Mouse (Mus musculus) layer of hippocampus, adult 11-12 months (tissue): ENCODE data around the gene Stard13.

Source experiments
- DNase-seq: peaks from one replicate; pipeline ENCODE4 v3.0.0; 2022; ENCODE audit warnings: low spot score

Stard13 gene

DNA sequence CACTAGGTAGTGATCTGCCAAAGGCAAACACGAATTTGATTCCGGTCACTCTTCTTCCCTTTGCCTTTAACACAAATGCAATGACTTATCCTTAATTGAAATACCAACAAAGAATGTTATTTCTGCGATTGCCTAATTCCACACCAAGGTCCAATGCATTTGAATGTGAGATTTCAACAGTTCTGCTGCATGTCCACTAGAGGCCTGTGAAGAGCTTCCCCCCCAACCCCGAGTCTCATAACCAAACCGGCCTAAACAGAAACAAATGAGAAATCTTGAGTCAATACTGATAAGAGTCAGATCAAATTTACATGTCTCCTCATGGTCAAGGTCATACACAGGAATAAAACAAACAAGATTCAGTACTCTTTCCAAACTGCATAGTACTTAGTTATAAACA, 91.4 kb downstream of the Stard13 start:
- DNase-seq = peak; percentile 24

DNA sequence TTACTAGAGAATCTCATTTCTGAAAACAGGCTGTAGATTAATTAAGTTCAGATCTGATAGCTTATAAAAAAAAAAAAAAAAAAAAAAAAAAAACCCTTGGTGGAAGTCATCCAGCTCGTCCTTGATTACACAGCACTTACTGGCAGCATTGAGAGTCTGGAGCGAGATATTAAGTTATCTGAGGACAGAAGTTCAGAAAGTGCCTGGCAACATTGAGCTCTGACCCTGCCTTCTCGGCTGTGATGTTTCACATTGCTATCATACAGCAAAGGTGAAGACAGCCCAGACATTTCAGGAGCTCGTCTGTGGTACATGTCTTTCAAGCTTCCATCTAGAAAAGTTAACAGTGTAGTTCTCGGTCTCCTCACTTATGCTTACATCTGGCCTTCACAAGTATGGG, 95.7 kb downstream of the Stard13 start:
- no peak for DNase-seq

DNA sequence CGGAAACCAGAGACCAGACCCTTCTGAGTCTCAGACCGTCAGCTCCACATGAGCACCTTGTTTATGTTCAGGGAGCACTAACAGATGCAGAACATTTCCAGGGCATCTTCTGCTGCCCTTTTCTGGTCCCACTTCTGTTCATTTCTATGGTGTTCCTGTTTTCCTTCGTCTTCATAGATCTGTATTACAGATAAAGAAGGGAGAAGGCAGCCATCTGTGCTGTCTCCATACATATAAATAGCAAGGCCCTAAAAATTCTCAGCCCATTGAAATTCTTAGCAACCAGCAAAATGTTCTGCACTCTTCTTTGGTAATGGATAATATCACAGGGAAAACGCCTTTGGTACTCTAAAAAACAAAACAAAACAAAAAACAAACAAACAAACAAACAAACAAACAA, 96.3 kb downstream of the Stard13 start:
- no peak for DNase-seq

DNA sequence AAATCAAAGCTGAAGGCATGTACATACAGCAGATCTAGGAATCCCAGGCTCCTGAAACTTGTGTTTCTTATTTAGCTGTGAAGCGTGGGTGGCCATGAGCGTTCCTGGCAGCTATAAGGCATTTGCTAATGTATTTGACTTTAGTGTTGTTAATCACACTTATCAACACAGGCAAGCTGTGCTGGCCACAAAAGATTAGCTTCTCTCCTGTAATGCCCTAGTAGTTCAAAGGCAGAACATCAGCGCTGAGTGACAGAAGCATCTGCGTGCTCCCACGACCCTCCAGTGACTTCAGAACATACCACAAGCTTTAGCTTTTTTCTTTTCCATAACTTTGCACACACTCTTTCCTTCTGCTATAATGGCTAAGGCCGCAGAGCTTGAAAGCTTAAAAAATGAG, 97.7 kb downstream of the Stard13 start:
- DNase-seq = no peak

DNA sequence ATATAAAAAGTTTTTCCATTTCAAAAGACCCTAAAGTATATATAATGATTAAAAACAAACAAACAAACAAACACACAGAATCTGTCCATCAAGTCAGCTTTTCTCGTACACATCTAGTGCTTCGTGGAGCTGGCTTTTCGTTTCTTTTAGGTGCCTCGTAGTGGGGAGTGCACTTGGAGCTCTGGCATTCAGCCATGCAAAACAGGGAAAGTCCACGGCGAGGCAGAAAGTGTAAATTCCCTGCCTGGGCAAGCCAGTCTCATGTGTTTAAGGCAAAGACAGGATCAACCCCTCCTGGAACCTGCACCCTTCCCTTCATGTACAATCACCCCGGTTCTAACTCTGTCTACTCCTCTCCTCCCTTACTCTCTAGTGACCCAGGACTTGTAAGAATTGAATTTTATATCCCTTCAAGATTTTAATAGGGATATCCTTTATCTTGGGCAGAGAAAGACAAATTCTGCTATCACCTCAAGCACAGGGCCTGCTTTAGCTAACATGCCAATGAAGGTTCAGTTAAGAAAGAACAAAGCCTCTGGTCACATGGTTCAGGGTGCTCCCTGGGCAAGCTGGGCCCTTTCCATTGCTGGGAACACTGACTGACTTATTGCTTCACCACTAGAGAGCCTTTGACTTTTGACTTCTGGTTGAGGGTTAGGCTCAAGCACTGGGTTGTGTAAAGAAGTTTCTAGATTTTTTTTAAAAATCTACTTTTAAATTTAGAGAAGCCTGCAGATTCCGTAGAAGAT, 98.4 kb downstream of the Stard13 start:
- DNase-seq = no peak

DNA sequence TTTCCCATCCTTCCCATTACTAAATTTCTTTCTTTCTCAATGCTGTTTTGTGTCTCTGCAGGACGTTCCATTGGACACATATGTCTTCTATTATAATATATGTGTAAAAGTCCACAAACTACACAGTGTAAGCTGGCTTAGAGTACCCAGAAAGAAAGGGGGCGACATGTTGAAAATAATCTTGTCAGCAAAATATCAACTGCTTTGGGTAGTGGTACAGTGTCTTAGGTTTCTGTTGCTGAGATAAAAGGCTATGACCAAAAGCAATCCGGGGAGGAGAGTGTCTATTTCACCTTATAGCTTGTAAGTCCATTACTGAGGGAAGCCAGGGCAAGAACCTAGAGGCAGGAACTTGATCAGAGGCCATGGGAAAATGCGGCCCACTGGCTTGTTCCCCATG, 99.4 kb downstream of the Stard13 start:
- DNase-seq = no peak

DNA sequence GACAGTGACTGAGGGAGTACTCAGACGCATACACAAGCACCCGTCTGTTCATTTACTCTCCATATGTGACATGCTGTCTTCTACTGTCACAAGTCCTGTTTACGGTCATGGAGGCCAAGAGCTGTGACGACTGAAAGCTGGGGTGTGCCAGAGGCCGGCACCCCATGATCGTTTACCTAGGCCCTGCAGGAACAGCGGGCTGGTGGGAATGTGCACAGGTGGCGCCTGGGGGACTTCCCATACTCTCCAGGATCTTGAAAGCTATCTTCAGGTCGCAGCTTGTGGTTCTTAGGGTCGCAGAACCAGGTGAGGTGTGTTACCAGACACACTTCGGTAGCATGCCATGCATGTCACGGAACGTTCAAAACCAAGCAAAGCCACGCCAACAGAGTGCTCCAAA, 99.9 kb downstream of the Stard13 start:
- DNase-seq = no peak

DNA sequence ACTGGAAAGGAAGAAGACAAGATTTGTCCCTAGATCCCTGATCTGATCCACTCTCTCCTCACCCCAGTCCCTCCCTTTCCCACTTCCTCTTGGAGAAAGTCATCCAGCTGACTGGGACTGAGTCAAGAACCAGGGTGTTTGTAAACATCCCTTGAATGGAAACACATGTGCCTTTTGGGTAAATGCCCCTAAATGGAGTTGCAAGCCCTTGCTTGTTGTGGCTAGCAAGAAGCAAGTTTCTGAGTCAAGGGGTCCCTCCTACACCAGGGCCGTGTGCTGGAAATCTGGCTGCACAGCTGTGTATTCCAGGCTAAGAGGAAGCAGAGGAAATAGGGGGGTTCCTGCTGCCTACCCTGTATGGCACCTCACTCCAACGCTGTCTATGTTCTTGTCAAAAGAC, 103.9 kb downstream of the Stard13 start:
- DNase-seq = no peak

DNA sequence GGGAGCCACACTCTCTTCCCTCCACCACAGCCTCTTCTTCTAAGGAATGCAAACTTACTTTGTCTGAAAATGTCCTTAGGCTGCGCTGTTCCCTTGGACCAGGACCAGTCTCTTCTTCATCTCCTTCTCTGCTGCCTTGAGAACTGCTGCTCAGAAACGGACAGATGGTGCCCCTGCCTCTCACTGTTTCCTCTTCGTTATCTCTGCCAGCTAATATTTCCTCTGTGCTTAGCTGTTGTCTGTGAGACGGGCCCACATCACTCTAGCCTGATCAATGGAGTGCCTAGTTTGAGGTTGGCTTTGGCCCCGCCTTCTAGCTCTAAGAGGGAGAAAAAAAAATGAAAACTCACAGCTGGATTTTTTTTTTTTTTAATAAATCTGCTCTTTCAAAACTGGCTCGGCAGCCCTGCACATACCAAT, 106.3 kb downstream of the Stard13 start:
- DNase-seq = no peak

DNA sequence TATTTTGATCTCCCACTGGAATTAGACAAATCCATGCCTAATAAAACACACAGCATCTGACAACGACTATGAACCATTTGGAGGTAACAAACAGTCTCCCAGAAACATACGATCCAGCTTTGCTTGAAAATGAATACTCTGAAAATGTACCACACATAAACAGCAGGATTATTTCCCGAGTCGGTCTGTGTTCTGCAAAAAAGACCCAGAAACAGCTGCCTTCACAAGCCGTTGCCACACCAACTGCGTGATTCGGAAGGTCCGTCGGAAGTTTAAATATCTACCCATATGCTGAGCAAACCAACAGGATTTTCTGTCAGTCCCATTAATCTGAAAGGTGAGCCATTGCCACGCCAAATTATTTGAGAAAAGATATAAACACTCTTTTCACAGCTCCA, 107.0 kb downstream of the Stard13 start:
- DNase-seq = no peak

DNA sequence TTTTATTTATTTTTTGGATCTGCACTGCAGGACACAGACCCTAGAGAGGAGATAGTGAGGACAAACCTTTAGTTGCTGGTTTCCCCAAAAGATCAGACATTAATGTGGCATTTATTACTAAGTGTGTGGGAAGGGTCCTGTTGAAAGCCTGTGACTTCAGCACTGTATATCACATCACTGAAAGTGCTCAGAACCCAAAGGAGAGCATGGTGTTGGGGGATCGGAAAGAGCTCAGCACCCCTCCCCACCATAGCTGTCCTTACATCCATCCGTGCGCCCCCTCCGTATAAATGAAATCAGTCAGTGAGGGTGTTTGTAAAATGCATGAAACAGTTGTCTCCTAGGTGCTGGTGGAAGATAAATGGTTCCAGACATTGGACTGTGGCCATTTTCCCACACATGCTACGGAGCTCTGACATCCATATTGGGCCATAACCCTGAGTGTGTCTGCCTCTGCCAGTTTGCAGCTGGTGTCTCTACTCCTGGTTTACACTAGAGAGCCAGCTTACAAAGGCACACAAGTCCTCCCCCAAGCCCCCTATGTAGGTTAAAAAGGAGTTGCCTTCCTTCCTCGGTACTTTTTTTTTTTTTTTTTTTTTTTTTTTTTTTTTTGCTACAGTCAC, 107.5 kb downstream of the Stard13 start:
- DNase-seq = no peak

DNA sequence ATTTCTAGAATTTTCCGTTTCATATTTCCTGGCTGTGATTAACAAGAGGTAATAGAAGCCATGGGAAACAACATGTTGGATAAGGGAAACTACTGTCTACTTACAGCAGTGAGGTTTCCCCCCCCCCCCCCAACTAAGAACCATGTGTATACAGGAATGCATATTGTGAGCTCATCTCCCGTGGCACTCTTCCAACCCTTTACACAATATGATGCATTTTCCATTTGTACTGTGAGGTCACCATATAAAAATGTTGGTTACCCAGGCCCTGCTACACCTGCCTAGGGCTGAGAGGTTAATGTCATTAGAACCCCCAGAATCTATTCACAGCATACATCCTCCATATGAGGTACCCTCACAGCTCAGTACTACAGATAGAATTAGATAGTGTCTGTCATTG, 115.8 kb downstream of the Stard13 start:
- DNase-seq = no peak

DNA sequence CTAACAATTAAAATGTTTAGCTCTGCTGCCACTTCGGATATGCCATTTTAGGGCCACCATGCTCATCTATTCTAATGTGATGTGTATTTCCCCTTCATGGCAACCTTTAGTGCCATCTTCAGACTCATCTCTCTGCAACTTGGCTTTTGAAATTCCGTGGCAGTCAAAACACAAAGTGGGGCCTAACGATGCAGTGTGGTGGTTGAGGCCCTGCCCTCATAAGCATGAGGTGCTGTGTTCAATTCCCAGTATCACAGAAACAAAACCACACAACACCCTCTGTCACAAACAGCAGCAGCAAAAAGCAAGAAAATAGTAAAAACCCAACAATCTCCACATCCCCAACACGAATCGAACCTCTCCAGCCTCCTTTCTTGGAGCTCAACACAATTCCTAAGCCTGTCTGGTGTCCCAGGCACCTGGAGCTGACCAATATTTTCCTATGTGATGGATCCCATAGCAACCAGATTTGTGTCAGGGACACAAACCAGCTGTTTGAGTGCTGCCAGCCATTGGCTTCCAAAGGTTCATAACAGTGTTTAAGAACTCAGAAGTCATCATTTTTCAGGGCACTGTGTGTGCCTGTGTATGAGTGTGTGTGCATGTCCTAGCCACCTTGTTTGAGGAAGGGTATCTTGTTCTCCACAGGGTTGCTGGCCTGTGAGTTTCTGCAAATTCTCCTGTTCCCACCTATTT, 117.3 kb downstream of the Stard13 start:
- no peak for DNase-seq

DNA sequence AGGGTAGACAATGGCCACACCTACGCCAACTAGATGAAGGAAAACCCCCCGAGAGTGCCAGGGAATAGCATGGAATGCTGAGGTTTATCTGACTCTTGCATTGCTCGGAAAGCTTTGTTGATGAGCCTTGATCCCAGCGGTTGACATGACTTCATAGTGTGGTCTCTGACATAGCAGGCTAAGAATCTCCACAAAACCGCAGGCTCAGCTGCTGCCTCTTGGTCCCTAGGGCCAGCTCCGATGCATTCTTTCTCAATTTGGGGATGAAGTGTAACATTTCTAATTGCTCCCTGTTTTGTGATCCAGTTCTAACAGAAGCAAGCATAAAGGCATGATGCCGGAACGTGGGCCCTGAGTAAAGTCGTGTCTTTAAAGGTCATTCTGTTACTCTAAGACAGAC, 120.9 kb downstream of the Stard13 start:
- no peak for DNase-seq

DNA sequence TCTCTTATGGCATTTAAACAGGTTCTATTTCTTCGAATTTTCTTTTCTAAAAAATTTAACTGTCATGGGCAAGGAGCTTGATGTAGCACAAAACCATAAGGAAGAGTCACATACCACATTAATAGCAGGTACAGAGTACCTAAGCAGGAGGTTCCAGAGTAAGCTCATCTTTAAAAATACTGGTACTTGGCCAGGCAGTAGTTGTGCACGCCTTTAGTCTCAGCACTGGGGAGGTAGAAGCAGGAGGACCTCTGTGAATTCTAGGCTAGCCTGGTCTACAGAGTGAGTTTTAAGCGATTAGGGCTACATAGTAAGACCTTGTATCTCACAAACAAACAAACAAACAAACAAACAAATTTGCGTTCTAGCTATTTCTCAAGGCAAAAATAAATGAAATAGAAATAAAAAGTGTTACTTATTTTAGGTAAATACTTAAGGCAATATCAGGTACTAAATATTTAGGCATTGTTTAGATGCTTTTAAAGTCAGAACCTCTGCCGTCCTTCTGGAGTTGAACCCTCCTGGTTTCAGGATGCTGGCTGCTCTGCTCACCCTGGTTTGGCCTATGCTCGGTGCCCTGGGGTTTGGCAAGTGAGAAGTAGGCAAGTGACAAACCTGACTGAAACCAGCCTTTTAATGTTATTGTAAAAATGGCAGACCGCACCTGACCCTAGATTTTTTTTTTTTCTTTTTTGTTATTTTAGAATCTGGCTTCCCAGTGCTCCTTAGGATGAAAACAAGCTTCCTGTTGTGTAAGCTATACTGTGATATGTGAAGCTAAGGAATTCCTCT, 122.4 kb downstream of the Stard13 start:
- no peak for DNase-seq

DNA sequence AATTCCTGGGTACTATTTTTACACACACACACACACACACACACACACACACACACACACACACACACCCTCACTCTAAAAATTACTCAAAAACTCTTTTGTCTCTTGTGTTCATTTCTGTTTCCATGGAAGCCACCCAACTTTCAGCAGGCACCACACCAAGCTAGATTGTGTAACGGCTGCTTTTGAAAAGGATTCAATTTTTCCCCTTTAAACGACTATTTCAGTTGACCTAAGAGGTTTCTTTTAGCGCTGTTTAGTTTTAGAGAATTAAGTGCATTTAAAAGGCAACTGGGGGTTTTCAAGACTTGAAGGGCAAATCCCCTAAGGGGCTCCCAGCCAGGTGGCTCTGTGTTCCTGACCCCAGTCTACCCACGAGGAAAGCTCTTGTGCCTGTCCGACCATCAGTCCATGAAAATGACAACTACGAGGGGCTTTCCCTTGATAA, 123.2 kb downstream of the Stard13 start:
- peak; percentile 71 for DNase-seq

DNA sequence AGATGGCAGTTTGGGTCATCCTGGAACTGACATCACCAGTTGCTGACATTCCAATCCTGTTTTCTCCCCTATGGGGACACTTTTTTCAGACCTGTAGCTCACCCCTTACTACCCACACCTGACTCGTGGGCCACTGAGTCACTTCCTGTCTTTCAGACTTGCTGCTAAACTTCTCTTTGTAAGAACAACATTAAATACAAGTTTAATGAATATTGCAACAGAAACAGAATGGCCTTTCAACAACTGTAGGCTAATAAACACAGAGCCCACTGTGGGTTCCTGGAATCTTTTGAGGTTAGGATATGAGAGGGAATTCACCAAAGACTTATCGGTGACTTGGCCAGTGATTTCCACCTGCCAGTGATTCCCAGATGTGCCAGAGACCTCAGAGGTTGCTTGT, 123.8 kb downstream of the Stard13 start:
- no peak for DNase-seq

DNA sequence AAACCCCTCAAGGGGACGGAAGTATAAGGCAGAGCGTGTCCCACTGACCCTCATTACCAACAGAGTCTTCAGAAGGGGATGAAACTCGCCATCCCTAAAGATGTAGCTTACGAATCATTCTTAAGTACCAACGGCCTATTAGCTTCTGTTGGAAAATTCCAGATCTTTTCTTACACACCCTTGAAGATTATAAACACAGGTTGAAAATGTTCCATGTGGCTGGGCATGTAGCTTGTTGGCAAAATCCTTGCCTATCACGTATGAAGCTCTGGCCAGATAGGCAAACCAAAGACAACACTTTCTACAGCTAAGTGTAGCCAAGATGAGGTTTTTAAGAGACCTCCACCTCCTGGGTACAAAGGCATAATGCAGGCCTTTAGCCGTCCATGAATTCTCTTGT, 124.7 kb downstream of the Stard13 start:
- no peak for DNase-seq

DNA sequence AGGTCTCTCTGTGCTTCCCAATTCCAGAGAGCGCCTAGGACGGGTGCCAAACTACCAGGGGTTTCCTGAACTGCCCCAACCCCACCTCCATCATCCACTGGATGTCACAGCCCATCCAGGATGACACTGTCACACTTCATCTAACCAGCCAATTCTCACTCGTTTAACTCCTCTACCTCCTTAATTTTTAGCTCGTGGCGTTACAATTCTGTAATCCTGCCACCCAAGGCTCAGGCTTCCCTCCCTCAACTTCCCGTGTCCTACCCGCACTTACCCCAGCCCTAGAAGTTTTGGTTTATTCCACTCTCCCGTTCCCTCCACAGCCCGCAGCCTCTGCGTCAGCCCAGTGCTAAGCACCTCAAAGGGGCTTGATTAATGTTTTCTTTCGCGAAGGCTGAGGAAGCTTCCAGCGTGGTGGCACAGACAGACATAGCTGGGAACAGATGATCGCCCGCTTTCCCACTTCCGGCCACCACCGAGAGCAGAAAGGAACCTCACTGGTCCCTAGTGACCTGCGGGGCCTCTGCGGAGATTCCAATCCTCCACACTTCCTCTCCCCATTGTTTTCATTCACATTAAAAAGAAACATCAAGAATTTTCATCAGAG, 125.2 kb downstream of the Stard13 start:
- no peak for DNase-seq

DNA sequence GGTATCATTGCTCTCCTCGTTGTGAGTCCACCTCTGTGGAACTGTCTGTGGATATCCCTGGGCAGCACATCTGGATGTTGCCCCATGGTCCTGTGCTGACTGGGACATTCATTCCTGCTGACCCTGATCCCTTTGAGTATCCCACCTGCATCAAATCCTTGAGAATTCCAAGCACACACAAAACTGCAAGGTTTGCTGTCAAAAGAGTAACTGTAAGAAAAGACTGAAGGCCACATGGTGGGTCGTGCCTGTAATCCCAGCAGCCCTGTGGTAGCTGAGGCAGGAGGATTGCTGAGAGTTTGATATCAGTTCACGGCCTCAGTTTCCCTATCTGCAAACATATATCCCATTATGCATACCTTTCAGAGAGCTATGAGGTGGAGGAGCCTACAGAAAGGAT, 126.8 kb downstream of the Stard13 start:
- DNase-seq = no peak

DNA sequence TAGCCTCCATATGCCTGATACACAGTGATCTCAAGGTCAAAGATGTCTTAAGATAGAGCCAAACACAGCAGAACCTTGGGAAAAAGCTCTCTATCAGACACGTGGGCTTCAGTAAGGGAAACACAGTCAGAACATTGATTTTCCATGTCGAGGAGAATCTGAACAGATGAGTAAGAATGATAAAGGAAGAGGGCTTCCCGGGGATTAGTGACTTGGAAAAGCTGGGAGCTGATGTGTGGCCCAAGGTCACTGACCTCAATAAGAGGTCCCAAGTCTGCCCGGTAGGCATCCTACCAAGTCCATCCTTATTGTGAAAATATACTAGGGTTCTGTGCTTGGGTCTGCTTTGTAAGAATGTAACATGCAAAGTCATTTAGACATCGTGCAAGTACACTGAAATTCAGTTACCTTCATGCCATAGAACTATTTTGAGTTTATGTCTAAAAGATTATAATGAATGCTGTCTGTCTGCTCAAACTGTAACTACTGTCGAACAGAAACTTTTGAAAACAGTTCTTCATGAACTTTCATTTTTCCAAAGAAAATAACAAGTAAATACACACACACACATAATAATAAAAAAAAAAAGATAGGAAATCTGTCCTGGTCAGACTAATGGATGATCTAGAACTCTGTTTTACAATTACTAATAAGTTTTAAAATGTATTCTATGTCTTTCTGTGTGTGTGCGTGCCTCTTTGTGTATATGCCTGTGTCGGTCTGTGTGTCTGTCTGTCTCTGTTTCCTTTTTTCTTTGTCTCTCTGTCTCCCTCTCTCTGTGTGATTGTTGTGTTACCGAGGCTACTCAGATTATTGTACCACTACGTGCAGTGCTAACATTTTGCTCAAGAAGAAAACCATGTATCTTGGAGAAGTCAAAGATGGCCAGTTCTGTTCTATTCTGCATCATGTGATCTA, 128.3 kb downstream of the Stard13 start:
- DNase-seq = no peak
